Mouse (Mus musculus) heart, adult 11 months (tissue): Measurements from ENCODE around the gene Abhd16b.

Experiments used
- DNase-seq: peaks from one replicate; pipeline ENCODE4 v3.0.0; 2022

The Abhd16b gene

DNA sequence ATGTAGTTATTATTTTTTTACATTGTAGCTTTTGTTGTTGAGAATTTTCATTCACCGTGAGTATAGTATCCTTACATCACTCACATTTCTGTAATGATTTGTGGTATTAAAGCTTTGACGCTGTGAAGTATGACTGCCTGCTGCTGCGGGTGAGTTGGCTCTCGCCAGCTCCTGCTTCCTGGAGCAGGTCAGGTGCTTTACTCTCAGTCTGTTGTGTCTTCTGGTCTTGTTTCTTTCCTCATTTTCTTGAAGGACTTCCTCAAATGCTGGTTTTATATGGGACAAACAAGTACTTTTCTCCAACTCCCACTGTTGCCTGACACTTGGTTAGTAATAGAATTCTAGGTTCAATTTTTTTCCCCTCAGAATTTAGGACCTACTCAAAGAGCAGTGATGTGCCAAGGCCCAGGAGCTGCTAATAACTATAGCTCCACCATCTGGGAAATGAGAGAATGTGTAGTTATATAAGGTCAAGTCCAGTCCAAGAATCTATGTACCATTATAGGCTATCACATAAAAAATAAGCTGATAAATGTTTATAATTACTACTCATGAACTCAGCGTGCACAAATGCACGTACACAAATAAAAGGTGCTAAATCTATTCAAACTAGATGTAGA is 48.9 kb downstream of the Abhd16b start:
- DNase-seq, result peak; percentile 74
